Mouse (Mus musculus) kidney, adult 2 months (tissue): ENCODE measurements around the gene Rims1.
A peak's percentile ranks its signal among the peaks of the same experiment; 100 is the strongest.

ENCODE experiments used
- CTCF ChIP-seq: fragments of 200-500 bp; conservative IDR thresholded peaks from 2 replicates; pipeline ENCODE4 v1.5.1; 2011; ENCODE audit warnings: low read depth, mild to moderate bottlenecking, control low read depth, low read length, moderate library complexity, mixed read lengths; ENCODE audit not compliant: insufficient read depth, insufficient read length
- POLR2A ChIP-seq: fragments of 200-500 bp; IDR thresholded peaks from one replicate; pipeline ENCODE4 v1.6.1; 2011; ENCODE audit warnings: low read depth, low read length, control low read depth

- TF ChIP-seq CTCF (peak; percentile 93), POLR2A (no peak)
Observed at GRCm38 (mm10) chr1:22268581-22269359, 537.0 kb downstream of the Rims1 start.
